Mouse (Mus musculus) heart, postnatal 0 days (tissue): ENCODE results near the gene Fkrp.

Experiments used
- CTCF ChIP-seq: IDR thresholded peaks from 2 replicates; pipeline ENCODE4 v1.5.1; 2016; ENCODE audit warnings: antibody characterized with exemption, control low read depth, low read depth
- EP300 ChIP-seq: IDR thresholded peaks from 2 replicates; pipeline ENCODE4 v1.6.1; 2016; ENCODE audit warnings: antibody characterized with exemption, low read depth

GRCm38 (mm10) chr7:16821669-16822101, 5.2 kb upstream of the Fkrp start:
- TF ChIP-seq CTCF (no peak), EP300 (no peak)
